Mouse (Mus musculus) spleen, adult 2 months (tissue): Measurements from ENCODE around the gene Klf2.

Experiments used
- CTCF ChIP-seq: fragments of 200-500 bp; IDR thresholded peaks from 2 replicates; pipeline ENCODE4 v1.5.1; 2011; ENCODE audit warnings: mild to moderate bottlenecking, inconsistent platforms; ENCODE audit not compliant: insufficient read depth, insufficient read length, insufficient replicate concordance; ENCODE audit errors: extremely low read depth
- POLR2A ChIP-seq: fragments of 200-500 bp; IDR thresholded peaks from 2 replicates; pipeline ENCODE4 v1.6.1; 2011; ENCODE audit warnings: low read depth, low read length, inconsistent platforms

- no peak for TF ChIP-seq CTCF
- peak; percentile 32; the same call in 1 of the 2 replicates for TF ChIP-seq POLR2A
These were observed 32.7 kb downstream of the Klf2 start for GRCm38 (mm10) chr8:72351405-72352005.
